Mouse (Mus musculus) brain, embryonic 18.5 days (tissue): ENCODE results near the gene Smok3b.
"Not testable (repeated sequence)": the region's sequence is repeated elsewhere in the genome, so short reads cannot be mapped to it uniquely, and the experiment has no call there.

Experiments used
- DNase-seq: peaks from one replicate; pipeline ENCODE4 v3.0.0-alpha.2; 2012; ENCODE audit warnings: low read depth, low spot score

Smok3b gene

DNA sequence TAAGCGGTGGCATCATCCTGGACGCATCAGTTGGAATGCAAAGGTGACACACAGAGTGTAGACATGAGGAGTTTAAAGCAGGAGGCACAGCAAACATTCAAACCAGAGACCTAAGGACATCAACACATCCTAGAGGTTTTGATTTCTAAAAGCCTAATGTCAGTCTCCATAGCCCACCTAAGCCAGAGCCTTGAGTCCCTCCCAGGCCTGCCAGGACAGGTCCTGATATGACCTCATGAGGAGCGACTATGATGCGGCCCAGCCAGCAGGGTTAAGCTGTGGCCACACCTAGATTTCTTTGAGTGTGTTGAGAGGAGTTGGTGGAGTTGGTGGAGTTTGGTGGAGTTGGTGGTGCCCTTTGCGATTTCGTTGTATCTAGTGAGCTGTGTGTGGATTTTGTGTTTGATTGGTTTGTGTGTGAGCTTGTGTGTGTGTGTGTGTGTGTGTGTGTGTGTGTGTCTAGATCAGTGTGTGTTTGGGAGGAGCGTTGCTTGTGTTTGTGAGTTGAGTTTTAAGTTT, at the start of gene Smok3b, which contains the start of gene Smok3a:
Smok3b (plus strand) TSS at position 469 of the 519 bp plus-strand sequence.
Smok3a (plus strand) TSS at position 301 of the 519 bp plus-strand sequence.
- not testable (repeated sequence) for DNase-seq

GRCm38 (mm10) chr5:137973161-137973560, 48.1 kb upstream of the Smok3b start:
- no peak for DNase-seq

DNA sequence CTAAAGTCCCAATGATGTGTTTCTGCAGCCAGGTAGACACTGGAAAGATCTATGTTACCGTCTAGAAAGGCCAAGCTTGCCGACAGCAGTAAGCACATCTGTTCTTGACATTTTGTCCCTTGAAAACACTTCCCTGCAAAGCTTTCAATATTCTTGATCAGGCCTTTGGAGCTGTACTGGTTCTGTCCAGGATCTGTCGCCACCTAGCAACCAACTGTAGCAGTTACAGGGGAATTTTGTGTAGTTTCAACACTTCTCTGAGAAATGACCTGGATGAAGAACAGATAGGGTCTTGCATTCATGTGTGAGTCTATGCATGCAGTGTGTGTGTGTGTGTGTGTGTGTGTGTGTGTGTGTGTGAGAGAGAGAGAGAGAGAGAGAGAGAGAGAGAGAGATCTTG, 47.5 kb upstream of the Smok3b start:
- DNase-seq, result no peak

DNA sequence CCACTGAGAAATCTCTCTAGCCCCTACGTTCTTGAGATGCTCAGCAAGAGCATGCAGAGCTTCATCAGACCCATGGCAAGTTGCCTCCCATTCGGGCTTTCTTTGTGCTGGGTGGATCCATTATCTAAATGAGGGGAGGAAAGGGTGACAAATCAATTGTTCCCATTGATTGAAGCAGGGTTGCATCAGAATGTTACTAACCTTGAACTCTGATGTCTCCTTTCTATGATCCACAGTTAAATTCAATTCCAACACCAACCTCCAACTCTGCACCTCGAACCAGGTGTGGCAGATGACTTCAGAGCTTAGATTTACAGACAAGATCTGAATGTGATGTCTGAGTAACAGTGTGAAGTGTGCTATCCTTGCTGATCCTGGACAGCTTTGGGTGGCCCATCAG, 46.5 kb upstream of the Smok3b start:
- no peak for DNase-seq

DNA sequence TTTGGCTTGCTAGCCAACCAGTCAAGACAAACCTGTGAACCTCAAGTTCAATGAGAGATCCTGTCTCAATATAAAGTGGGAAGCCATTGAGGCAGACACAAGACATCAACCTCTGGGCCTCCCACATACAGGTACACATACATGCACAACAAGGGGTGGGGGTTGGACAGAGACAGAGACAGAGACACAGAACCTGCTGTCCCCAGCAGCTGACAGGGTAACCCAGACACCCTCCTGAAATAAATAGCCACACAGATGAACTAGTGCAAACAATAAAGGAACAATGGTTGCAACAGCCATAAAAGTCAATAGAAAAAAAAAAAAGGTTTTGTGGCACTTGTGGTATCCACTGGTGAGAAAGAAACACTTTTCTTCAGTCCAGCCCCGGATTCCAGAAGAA, 45.8 kb upstream of the Smok3b start:
- DNase-seq, result no peak

DNA sequence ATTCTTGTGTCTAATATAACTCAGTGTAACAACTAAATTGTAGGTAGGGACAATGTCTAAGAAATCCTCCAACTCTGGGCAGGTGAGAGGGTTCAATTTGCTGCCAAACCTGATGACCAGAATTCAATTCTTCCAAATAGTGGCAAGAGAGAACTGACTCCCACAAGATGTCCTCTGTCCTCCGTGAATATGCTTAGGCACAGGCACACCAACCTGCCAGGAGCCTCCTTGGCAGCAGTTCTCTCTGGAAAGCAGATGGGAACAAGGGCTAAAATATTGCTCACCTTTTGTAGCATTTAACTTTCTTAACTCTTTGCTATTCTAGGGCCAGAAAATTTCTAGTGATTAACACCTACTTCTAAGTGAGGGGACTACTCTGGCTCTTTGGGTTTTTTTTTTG, 43.9 kb upstream of the Smok3b start:
- no peak for DNase-seq

DNA sequence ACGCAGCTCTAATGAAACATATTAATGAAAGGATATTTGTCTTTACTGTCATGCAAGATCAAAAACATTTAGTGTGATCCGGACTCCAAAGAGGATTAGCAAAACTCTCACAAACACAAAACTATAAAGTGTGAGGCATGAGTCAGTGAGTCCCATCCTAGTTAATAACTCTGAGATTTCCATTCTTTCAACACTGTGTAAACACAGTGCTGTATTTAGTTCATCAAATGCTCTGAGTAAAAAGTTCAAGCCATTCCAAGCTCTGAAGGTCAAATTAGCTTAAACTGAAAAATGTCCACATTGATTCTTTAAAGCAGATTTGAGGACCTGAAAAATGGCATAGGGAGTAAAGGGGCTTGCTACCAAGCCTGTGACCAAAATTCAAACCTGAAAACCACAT, 42.1 kb upstream of the Smok3b start:
- no peak for DNase-seq

- DNase-seq, result no peak
These were observed 39.9 kb upstream of the Smok3b start, which contains the start of gene Azgp1 for GRCm38 (mm10) chr5:137981300-137981699. Gene Azgp1 (plus strand): TSS chr5:137981520.

- DNase-seq, result no peak
These were observed 34.9 kb upstream of the Smok3b start for GRCm38 (mm10) chr5:137986351-137986750.

- DNase-seq, result no peak
These were observed 11.8 kb upstream of the Smok3b start for GRCm38 (mm10) chr5:138009437-138009836.

DNA sequence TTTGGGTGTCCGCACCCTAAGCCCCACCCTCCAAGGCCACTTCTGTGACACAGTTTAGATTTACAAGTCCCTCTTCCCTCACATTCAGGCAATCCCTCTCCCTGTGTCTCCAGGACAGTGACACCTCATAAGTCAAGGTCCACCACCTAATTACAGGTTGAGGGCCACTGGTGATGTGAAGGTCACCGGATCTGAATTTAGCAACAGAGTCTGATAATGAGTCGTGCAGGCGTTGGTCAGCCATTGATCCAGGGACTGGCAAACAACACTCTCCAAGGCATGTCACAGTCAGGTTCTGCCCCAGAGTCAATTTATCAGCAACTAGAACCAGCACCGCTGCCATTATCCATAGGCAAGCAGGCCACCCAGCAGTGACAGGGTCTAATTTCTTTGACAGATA, 8.8 kb upstream of the Smok3b start:
- DNase-seq, result no peak

DNA sequence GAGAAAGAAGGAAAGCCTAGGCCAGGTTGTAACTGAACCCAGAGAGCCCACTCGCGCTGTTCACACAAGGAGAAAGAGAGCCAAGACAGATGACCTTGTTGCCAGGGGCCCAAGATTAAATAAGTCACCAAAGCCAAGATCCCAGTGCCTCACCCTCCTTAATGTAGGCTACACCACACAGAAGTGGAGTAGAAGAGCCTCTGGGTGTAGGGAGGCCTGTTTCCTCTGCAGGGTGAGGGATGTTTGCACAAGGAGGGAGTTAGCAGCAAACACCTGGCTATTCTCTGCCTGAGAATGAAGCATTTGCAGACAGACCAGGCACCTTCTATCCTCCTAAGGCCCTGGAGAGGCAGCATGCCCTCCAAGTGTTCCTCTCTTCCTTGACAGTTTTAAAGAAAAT, 4.7 kb upstream of the Smok3b start:
- DNase-seq, result no peak

GRCm38 (mm10) chr5:138016997-138017396, 4.2 kb upstream of the Smok3b start:
- no peak for DNase-seq

GRCm38 (mm10) chr5:138019577-138019976, 1.7 kb upstream of the Smok3b start:
- not testable (repeated sequence) for DNase-seq

DNA sequence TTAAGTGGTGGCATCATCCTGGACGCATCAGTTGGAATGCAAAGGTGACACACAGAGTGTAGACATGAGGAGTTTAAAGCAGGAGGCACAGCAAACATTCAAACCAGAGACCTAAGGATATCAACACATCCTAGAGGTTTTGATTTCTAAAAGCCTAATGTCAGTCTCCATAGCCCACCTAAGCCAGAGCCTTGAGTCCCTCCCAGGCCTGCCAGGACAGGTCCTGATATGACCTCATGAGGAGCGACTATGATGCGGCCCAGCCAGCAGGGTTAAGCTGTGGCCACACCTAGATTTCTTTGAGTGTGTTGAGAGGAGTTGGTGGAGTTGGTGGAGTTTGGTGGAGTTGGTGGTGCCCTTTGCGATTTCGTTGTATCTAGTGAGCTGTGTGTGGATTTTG, 31.7 kb downstream of the Smok3b start, which contains the start of gene Smok3c:
Smok3c (plus strand) TSS at position 301 of the 400 bp plus-strand sequence.
- DNase-seq, result not testable (repeated sequence)

- no peak for DNase-seq
These were observed 52.6 kb downstream of the Smok3b start for GRCm38 (mm10) chr5:138073803-138074202.

DNA sequence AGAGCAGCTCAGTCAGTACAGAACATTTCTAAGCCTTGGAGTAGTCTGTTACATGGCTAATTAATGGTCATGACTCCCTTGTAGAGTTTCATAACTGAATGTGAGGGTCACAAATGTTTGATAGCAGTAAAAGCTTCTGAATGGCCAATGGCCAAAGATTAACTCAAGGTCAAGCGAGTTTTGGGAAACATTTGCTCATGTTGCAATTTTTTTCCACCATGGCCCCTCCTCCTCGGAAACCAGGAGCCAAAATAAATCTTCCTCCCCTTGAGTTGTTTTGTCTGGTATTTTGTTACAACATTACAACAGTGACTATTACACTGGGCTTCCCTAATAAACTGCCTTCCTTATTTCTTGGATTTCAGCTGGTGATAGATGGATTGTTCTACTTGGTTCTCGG, 54.5 kb downstream of the Smok3b start:
- DNase-seq, result no peak

DNA sequence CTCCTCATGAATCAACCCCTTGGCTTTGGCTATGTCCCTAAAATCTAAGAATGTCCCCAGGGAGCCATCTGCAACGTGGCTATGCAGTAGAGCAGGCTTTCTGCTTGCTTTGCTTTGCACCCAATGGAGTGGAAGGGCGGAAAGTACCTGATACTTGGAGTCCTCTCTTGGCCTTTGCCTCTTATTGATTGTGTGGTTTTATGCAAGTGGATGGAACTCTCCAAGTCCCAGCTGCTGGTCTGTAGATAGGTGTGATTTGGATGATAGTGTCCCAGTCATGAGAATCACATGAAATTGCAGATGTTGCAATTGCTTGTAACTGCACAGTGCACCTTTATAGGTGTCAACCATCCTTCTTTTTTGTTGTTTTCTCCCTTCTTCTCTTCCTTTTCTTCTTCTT, 54.9 kb downstream of the Smok3b start:
- DNase-seq, result no peak

DNA sequence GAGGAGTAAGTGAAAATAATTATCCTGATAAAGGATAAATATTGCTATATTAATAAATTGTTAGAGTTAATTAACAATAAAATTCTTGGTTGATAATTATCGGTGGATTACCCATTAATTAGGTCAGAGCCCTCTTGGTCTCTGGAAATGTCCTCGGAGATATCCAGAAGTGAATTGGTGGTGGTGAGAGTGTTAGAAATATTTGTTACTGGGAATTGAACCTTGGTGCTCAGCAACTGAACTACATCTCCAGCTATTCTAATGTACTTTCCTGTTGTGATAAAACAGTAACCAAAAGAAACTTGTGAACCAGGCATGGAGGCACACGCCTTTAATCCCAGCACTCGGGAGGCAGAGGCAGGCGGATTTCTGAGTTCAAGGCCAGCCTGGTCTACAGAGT, 59.2 kb downstream of the Smok3b start:
- DNase-seq, result no peak

DNA sequence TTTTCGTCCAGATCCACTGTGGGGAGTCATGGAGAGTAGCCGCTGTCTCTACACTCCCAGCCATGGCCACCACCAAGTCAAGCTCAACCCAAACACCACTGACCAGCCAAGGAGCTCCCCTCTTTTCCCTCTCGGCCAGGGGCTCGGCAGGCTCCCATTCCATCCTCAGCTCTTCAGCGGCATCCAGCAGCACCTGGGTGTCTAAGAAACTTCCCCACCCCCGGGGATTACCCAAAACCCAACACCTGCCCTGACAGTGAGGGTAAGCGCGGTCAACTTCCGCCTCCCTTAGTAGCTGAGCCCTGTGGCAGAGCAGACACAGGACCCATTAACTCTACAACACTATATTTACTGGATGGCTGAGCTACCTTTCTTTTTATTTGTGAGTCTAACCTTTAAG, 60.2 kb downstream of the Smok3b start:
- DNase-seq, result no peak

DNA sequence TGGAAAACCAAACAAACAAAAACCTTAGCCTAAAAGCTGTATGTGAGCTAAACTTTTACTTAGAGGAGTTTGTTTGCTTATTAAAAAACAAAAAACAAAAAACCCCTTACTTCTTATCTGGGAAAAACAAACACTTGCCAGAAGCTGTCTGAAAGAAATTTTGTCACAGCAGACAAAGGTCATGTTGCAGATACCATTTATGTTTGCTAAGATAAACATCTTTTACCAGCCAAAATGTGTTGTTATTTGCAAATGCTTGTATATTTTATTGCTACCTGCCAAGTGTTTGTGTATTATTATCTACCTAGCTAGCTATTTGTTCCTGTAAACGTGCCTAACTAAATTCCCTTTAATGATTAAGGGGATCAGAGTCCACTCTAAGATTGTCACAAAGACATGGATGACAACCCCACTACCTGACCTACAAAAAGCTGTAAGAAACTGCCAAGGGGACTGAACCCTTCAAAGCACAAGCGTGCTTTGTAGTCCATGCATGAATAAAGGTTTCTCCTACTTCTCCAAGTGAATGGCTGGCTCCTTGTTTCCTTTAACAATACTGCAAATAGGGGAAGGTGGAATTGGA, 62.2 kb downstream of the Smok3b start:
- DNase-seq, result no peak

- DNase-seq, result no peak
These were observed 62.7 kb downstream of the Smok3b start for GRCm38 (mm10) chr5:138083936-138084335.

- no peak for DNase-seq
These were observed 63.3 kb downstream of the Smok3b start for GRCm38 (mm10) chr5:138084507-138084906.

- peak; percentile 84 for DNase-seq
These were observed 63.8 kb downstream of the Smok3b start, which contains the start of gene Zkscan1 for GRCm38 (mm10) chr5:138084996-138085395. Gene Zkscan1 (plus strand): TSS chr5:138085084.
